Mouse (Mus musculus): ENCODE data around the gene Casc3. TPM values are rescaled to one million over a fixed set of nuclear protein-coding genes. Genes with fewer than 3 reads are reported as not detected.

Casc3 gene
- polyA plus RNA-seq (2015; fragmentation: Nextera tagmentation; extraction: Ambion mirVana) = 16.1 and 18.2 TPM in 2 replicates

DNA sequence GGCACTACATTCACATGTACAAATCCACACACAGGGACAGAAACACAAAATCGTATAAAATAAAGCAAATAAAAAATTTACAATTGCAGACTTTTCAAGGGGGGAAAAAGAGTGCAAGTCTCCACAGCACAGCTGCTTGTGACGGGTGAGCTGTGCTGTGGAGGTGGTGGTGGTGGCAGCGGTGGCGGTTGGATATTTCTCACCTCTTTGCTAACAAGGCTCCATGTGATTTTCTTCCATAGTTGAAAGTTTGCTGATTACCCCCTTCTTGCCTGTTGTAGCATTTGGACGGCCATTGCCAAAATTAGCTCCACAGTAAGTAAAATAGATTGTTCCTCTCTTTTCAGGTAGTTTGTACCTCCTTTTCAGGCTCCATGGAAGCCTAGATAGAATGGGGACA is at the start of gene Casc3:
Gene Casc3 (plus strand): TSS at position 301 of the 400 bp plus-strand sequence.

DNA sequence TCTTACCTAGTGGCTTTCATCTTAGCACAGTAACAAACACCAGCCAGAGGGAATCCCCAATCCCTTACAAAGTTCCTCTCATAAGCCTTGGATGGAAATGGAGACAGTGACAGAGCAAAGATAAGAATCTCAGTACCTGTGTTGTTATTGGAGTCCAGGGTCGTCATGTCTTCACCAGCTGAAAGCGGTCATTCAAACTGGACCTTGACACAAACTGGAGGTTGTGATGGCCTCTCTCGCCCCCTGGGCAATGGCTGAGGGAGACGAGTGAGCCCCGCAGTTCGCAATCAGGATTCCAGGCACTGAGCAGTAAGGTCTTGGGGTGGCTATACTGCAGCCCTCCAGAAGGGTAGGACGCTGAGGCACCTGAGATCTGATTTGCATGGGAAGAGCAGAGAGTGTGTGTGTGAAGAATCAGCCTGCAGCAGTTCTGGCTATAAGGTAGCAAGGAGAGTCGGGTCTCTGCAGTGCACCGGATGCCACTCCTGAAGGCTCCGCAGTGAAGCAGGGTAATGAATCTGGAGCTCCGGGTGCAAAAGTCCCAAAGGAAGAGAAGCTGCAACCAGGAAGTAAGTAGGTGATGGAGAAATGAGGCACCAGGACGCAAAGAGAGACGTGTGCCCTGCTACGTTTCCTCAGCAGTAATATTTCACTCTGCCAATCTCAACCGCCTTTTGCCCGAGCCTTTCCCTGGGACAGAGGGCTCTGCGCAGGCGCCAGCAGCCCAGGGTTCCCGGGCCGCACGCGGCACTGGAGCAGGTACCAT is 29.9 kb upstream of the Casc3 start, which contains the start of gene Nr1d1:
Gene Nr1d1 (minus strand): TSS at position 752 of the 766 bp plus-strand sequence.

DNA sequence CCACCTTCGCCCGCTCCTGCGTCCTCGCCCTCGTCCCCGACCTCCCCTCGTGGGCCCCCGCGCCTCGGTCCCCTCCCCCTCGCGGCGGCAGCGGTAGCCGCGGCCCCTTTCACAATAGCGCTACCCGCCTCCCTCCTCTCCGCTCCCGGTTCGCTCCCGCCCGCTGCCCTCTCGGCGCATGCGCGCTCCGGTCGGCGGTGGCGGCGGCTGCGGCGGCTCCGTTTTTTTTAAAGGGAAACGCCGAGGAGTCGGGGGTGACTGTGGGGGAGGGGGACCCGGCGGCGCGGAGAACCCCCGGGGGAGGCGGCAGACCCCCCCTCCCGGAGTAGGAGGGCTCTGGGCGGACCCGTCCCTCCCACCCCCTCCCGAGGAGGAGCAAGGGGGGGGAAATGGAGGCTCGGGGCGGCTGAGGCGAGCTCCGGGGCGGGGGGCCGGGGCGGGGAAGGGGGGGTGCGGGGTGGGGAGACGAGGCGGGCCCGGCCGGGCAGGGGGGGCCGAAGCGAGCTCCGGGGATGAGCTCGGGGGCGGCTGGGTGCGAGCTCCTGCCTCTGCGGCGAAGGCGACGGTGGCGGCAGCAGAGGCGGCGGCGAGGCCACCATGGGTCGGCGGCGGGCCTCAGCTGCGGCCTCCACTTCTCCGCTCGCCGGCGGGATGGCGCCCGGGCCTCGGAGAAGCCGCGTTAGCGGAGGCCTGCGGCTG is 9.5 kb upstream of the Casc3 start, which contains the start of gene Msl1:
Gene Msl1 (plus strand): TSS at position 502 of the 699 bp plus-strand sequence.

DNA sequence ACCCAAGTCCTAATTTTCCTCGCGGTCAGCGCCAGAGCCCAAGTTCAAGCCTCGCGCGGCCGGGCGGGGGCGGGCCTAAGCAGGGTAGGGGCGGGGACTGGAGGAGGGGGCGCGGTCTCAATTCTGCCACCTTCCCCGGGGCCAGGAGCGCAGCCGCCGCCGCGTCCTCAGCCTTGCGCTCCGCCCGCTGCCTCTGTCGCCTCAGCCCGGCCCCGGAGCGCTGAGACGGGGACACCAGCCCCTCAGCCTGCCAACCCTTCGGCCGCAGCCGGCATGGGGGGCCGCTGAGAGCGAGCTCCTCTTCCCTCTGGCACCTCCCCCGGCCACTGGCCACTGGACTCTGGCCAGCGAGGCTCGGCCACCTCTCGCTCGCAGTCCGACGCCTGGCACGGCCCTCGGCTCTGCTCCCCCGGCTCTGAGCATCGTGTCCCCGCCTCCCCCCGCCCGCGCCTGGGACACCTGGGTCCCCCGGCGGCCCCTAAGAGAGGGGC is 32.0 kb downstream of the Casc3 start, which contains the start of gene Rapgefl1:
Gene Rapgefl1 (plus strand): TSS at position 135 of the 491 bp plus-strand sequence.

DNA sequence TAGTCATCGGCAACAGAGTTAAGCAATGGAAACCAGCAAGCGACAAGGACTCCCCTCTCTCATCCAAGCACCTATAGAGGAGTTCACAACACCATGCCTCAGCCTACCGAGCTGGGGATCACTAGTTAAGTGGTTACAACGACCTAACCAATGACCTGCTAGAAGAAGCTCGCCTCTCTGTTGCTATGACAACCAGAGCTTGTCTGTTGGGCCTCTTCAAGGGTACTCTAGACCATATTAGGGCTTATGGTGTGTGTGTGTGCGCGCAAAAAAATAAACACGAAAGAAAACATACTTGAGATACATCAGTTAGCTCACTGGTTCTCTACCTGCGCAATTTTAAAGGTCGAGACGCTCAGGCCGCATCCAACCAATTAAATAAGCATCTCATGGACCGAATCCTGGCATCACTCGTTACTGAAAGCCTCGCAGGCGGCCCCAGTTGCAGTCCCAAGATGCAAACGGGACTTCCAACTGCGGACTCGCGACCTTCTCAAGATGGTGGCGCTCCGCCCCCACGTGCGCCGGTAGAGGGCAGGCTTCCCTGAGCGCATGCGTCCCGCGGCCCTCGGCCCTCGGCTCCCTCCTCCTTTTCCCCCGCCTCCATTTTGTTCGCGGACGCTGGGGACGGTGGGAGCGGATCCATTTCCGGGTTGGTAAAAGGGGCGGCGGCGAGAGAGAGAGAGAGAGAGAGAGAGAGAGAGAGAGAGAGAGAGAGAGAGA is 58.5 kb downstream of the Casc3 start, which contains the start of gene Wipf2:
Gene Wipf2 (plus strand): TSS at position 611 of the 723 bp plus-strand sequence.

Other genes with a start within 250 kb of the Casc3 start
- 49.1 and 50.2 TPM in 2 replicates for gene Ormdl3, start 217.5 kb upstream of the Casc3 start, polyA plus RNA-seq (2015; fragmentation: Nextera tagmentation; extraction: Ambion mirVana)
- not detected in 2 replicates for gene Lrrc3c, start 206.6 kb upstream of the Casc3 start, polyA plus RNA-seq (2015; fragmentation: Nextera tagmentation; extraction: Ambion mirVana)
- gene Gm12355, start 179.2 kb upstream of the Casc3 start, polyA plus RNA-seq (2015; fragmentation: Nextera tagmentation; extraction: Ambion mirVana) = 0.51 and 0.59 TPM in 2 replicates
- gene Gsdma3, start 178.5 kb upstream of the Casc3 start, polyA plus RNA-seq (2015; fragmentation: Nextera tagmentation; extraction: Ambion mirVana) = not detected in 2 replicates
- not detected in 2 replicates for gene Gsdma2, start 158.1 kb upstream of the Casc3 start, polyA plus RNA-seq (2015; fragmentation: Nextera tagmentation; extraction: Ambion mirVana)
- 2.4 and 2.8 TPM in 2 replicates for gene Gsdma, start 140.6 kb upstream of the Casc3 start, polyA plus RNA-seq (2015; fragmentation: Nextera tagmentation; extraction: Ambion mirVana)
- 117 and 120 TPM in 2 replicates for gene Psmd3, start 122.4 kb upstream of the Casc3 start, polyA plus RNA-seq (2015; fragmentation: Nextera tagmentation; extraction: Ambion mirVana)
- 0.72 and 0.96 TPM in 2 replicates for gene Csf3, start 103.6 kb upstream of the Casc3 start, polyA plus RNA-seq (2015; fragmentation: Nextera tagmentation; extraction: Ambion mirVana)
- gene Med24, start 75.5 kb upstream of the Casc3 start, polyA plus RNA-seq (2015; fragmentation: Nextera tagmentation; extraction: Ambion mirVana) = 16.3 and 20.1 TPM in 2 replicates
- 24.8 and 25.4 TPM in 2 replicates for gene Thra, start 64.3 kb upstream of the Casc3 start, polyA plus RNA-seq (2015; fragmentation: Nextera tagmentation; extraction: Ambion mirVana)
- 6.4 and 9.4 TPM in 2 replicates for gene Nr1d1, start 29.6 kb upstream of the Casc3 start, polyA plus RNA-seq (2015; fragmentation: Nextera tagmentation; extraction: Ambion mirVana)
- 11.6 and 13.5 TPM in 2 replicates for gene Msl1, start 9.4 kb upstream of the Casc3 start, polyA plus RNA-seq (2015; fragmentation: Nextera tagmentation; extraction: Ambion mirVana)
- gene Rapgefl1, start 31.9 kb downstream of the Casc3 start, polyA plus RNA-seq (2015; fragmentation: Nextera tagmentation; extraction: Ambion mirVana) = 1.9 and 2.6 TPM in 2 replicates
- 4.3 and 4.6 TPM in 2 replicates for gene Wipf2, start 58.7 kb downstream of the Casc3 start, polyA plus RNA-seq (2015; fragmentation: Nextera tagmentation; extraction: Ambion mirVana)
- 8.0 and 10.8 TPM in 2 replicates for gene Cdc6, start 102.9 kb downstream of the Casc3 start, polyA plus RNA-seq (2015; fragmentation: Nextera tagmentation; extraction: Ambion mirVana)
- 17.0 and 18.1 TPM in 2 replicates for gene Rara, start 122.9 kb downstream of the Casc3 start, polyA plus RNA-seq (2015; fragmentation: Nextera tagmentation; extraction: Ambion mirVana)
- 0.31 and 0.39 TPM in 2 replicates for gene Gjd3, start 178.1 kb downstream of the Casc3 start, polyA plus RNA-seq (2015; fragmentation: Nextera tagmentation; extraction: Ambion mirVana)
- gene Top2a, start 219.3 kb downstream of the Casc3 start, polyA plus RNA-seq (2015; fragmentation: Nextera tagmentation; extraction: Ambion mirVana) = 27.1 and 42.6 TPM in 2 replicates
- 283 and 299 TPM in 2 replicates for gene Igfbp4, start 236.3 kb downstream of the Casc3 start, polyA plus RNA-seq (2015; fragmentation: Nextera tagmentation; extraction: Ambion mirVana)